8 mouse cellular contexts compared by ENCODE assay signal in the genomic region with DNA sequence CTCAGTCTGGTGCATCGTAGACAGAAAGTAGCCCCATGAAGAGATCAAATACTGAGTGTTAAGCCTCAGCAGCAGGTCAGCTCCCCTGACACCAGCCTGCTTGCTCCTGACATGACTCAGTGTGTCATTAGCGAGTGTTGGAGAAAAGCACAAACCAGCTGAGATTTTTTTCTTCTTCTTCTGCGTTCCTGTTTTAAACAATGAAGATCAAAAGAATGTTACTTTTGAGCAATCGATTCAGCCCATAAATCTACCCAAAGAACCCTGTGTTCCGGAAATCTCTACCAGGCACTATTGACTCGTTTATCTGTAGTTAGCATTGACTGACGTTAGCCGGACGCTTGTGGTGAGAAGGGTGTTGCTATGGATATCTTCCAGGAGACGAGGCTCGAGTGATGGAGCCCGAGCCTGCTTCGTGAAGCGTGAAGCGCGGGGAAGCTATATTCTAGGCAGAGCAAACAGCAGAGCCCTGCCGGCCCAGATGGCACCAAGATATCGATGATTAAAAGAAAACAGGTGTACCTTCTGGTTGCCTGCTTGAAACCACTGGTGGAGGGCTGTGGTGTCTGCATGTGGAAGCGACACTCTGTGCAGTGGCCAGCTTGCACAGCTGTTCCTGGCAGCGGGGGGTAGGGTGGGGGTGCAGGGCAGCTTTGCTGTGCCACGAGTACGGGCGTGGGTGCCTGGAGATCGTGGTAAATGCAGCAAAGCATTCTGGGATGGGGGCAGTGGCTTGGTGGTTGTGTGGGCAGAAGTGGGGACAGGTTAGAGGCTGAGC. TPM values are rescaled to one million over a fixed set of nuclear protein-coding genes. Genes with fewer than 3 reads are reported as not detected.
DNase-seq lines count a peak whose midpoint lies in the region; ATAC-seq and TF ChIP-seq lines count a peak whose summit lies in the region.

No protein-coding gene starts in this region.

- TF ChIP-seq CTCF in lung, postnatal 0 days (IDR thresholded peaks at IDR 0.05) = no peak
- no peak for TF ChIP-seq CTCF in lung, adult 2 months (IDR thresholded peaks at IDR 0.05; ENCODE audit: insufficient read depth, low read length)

- TF ChIP-seq POLR2A in lung, adult 2 months (IDR thresholded peaks at IDR 0.05; ENCODE audit: borderline replicate concordance, extremely low read depth, low read depth, low read length) = no peak

- no peaks in the 10 kb centered on the region for H3K9me3 ChIP-seq in lung, postnatal 0 days (ENCODE audit: low read length)
- no peaks in the 10 kb centered on the region for H3K9me3 ChIP-seq in embryonic facial prominence, embryonic 13.5 days

- no peak overlapping the region for H3K9ac ChIP-seq in lung, postnatal 0 days (replicated peaks; ENCODE audit: low read depth)
- H3K9ac ChIP-seq in embryonic facial prominence, embryonic 13.5 days = 0 out of 2 replicates have a peak overlapping the region, but pooled peaks have one; percentile 7

- H3K4me3 ChIP-seq in lung, postnatal 0 days (ENCODE audit: low read depth, low read length) = no peak overlapping the region
- H3K4me3 ChIP-seq in embryonic facial prominence, embryonic 13.5 days = no peak overlapping the region
- H3K4me3 ChIP-seq in lung, adult 2 months (replicated peaks; ENCODE audit: extremely low read depth, low read depth, low read length) = no peak overlapping the region

- no peaks in the 10 kb centered on the region for H3K36me3 ChIP-seq in lung, postnatal 0 days (ENCODE audit: insufficient read depth, low read length)
- H3K36me3 ChIP-seq in embryonic facial prominence, embryonic 13.5 days = no peaks in the 10 kb centered on the region

- peak; percentile 60 for DNase-seq in lung, postnatal 0 days (ENCODE audit: low spot score)
- no peak for DNase-seq in lung, postnatal 10 days
- DNase-seq in right cerebral cortex, postnatal 14 days = peak; percentile 30
- DNase-seq in gastrocnemius, adult 18-20 months (ENCODE audit: low spot score) = no peak
- no peak for DNase-seq in testis, postnatal 14 days (ENCODE audit: low spot score)
- DNase-seq in lung, adult 2 months = no peak

- TF ChIP-seq EP300 in lung, postnatal 0 days (IDR thresholded peaks at IDR 0.05) = peak; percentile 71

- 33% methylated on average over 24 of the region's 24 CpGs for WGBS in lung, postnatal 0 days
- WGBS in embryonic facial prominence, embryonic 13.5 days = 61% methylated on average over 24 of the region's 24 CpGs
- WGBS in lung, adult 2 months = 41% methylated on average over 24 of the region's 24 CpGs

- H3K4me2 ChIP-seq in lung, postnatal 0 days (replicated peaks; ENCODE audit: low read depth, low read length) = no peak overlapping the region
- no peak overlapping the region for H3K4me2 ChIP-seq in embryonic facial prominence, embryonic 13.5 days

- no peak overlapping the region for H3K27ac ChIP-seq in lung, postnatal 0 days (ENCODE audit: low read length)
- H3K27ac ChIP-seq in embryonic facial prominence, embryonic 13.5 days = no peak overlapping the region

- peak; percentile 31; the same call in 1 of the 2 replicates for ATAC-seq in lung, postnatal 0 days
- no peak for ATAC-seq in embryonic facial prominence, embryonic 13.5 days (ENCODE audit: insufficient number of reproducible peaks, insufficient read depth, low FRiP score, low TSS enrichment, low read depth)
- peak; percentile 22 for ATAC-seq in megakaryocyte, adult 5-6 weeks (ENCODE audit: poor library complexity, severe bottlenecking)

- peaks cover 5% of the 10 kb centered on the region; the same call in 1 of the 2 replicates for H3K27me3 ChIP-seq in lung, postnatal 0 days (replicated peaks; ENCODE audit: insufficient read depth, low read length)
- H3K27me3 ChIP-seq in embryonic facial prominence, embryonic 13.5 days = peaks cover 42% of the 10 kb centered on the region

- 0 out of 2 replicates have a peak, but pooled peaks cover 2% of the 10 kb centered on the region for H3K4me1 ChIP-seq in lung, postnatal 0 days (ENCODE audit: insufficient read depth, low read depth, low read length)
- peaks cover 14% of the 10 kb centered on the region; the same call in 1 of the 2 replicates for H3K4me1 ChIP-seq in embryonic facial prominence, embryonic 13.5 days
- H3K4me1 ChIP-seq in lung, adult 2 months (ENCODE audit: control insufficient read depth, insufficient read depth, low read length) = no peaks in the 10 kb centered on the region

RNA-seq across cellular contexts. Expression of gene Tpst2, which starts 5.5 kb away (rescaled TPM):
- 96.8 and 106 TPM in 2 replicates for polyA plus RNA-seq in lung, postnatal 0 days (2015; fragmentation: Nextera tagmentation; extraction: Ambion mirVana)
- polyA plus RNA-seq in embryonic facial prominence, embryonic 13.5 days (2015; fragmentation: Nextera tagmentation; extraction: Ambion mirVana) = 38.7 and 42.8 TPM in 2 replicates
- total RNA-seq in megakaryocyte, adult 5-6 weeks (2015) = 52.1 and 57.5 TPM in 2 replicates
- 69.2 and 77.0 TPM in 2 replicates for total RNA-seq in megakaryocyte, adult 5-6 weeks (2017)
- 10 to 100 TPM; 16.0 to 22.4 TPM for total RNA-seq in gastrocnemius, adult 18-20 months (2021)
- 122 and 144 TPM in 2 replicates for polyA plus RNA-seq in lung, adult 2 months (2012; rRNA removed)

RNA-seq across cellular contexts. Expression of gene Crybb1, which starts 15.3 kb away (rescaled TPM):
- 1.4 and 1.7 TPM in 2 replicates for polyA plus RNA-seq in lung, postnatal 0 days (2015; fragmentation: Nextera tagmentation; extraction: Ambion mirVana)
- 1.0 and 1.3 TPM in 2 replicates for polyA plus RNA-seq in embryonic facial prominence, embryonic 13.5 days (2015; fragmentation: Nextera tagmentation; extraction: Ambion mirVana)
- total RNA-seq in megakaryocyte, adult 5-6 weeks (2015) = 2.4 and 4.2 TPM in 2 replicates
- 1.2 and 2.3 TPM in 2 replicates for total RNA-seq in megakaryocyte, adult 5-6 weeks (2017)
- total RNA-seq in gastrocnemius, adult 18-20 months (2021) = 1 to 10 TPM; 1.2 to 1.9 TPM
- polyA plus RNA-seq in lung, adult 2 months (2012; rRNA removed) = 0.14 TPM in 1 of 2 replicates, not detected in the other

RNA-seq across cellular contexts. Expression of gene Cryba4, which starts 18.6 kb away (rescaled TPM):
- polyA plus RNA-seq in lung, postnatal 0 days (2015; fragmentation: Nextera tagmentation; extraction: Ambion mirVana) = 0.87 and 1.5 TPM in 2 replicates
- 1.0 and 1.9 TPM in 2 replicates for polyA plus RNA-seq in embryonic facial prominence, embryonic 13.5 days (2015; fragmentation: Nextera tagmentation; extraction: Ambion mirVana)
- total RNA-seq in megakaryocyte, adult 5-6 weeks (2015) = 5.2 and 8.4 TPM in 2 replicates
- 3.3 and 3.7 TPM in 2 replicates for total RNA-seq in megakaryocyte, adult 5-6 weeks (2017)
- under 1 TPM; 0.57 to 0.68 TPM for total RNA-seq in gastrocnemius, adult 18-20 months (2021)
- polyA plus RNA-seq in lung, adult 2 months (2012; rRNA removed) = 1.0 and 1.4 TPM in 2 replicates

RNA-seq across cellular contexts. Expression of gene Tfip11, which starts 55.2 kb away (rescaled TPM):
- polyA plus RNA-seq in lung, postnatal 0 days (2015; fragmentation: Nextera tagmentation; extraction: Ambion mirVana) = 16.0 and 16.7 TPM in 2 replicates
- 31.8 and 32.8 TPM in 2 replicates for polyA plus RNA-seq in embryonic facial prominence, embryonic 13.5 days (2015; fragmentation: Nextera tagmentation; extraction: Ambion mirVana)
- 11.3 and 11.7 TPM in 2 replicates for total RNA-seq in megakaryocyte, adult 5-6 weeks (2015)
- 11.6 and 14.5 TPM in 2 replicates for total RNA-seq in megakaryocyte, adult 5-6 weeks (2017)
- total RNA-seq in gastrocnemius, adult 18-20 months (2021) = 10 to 100 TPM; 13.0 to 13.2 TPM
- 33.5 and 36.2 TPM in 2 replicates for polyA plus RNA-seq in lung, adult 2 months (2012; rRNA removed)

Comparison
In these comparisons a context has a peak if more than half of its experiments do, and no peak if none do; other contexts are left out.
1. DNase-seq: peak in lung, postnatal 0 days (single experiment) and right cerebral cortex, postnatal 14 days (single experiment); none in lung, postnatal 10 days (single experiment), gastrocnemius, adult 18-20 months (single experiment), testis, postnatal 14 days (single experiment) and lung, adult 2 months (single experiment).